Mouse (Mus musculus) liver, postnatal 0 days (tissue): ENCODE measurements around the gene Pdhb.

ENCODE experiments used
- CTCF ChIP-seq: sonication (generic); IDR thresholded peaks from 2 replicates; pipeline ENCODE4 v1.5.1; 2016; ENCODE audit warnings: antibody characterized with exemption, low read depth
- EP300 ChIP-seq: IDR thresholded peaks from 2 replicates; pipeline ENCODE4 v1.6.1; 2016; ENCODE audit warnings: antibody characterized with exemption, low read depth, mild to moderate bottlenecking

- peak; percentile 55 for TF ChIP-seq CTCF
- no peak for TF ChIP-seq EP300
Measured at GRCm38 (mm10) chr14:8183330-8183729, 10.5 kb upstream of the Pdhb start.
